Mouse (Mus musculus) forebrain, embryonic 10.5 days (tissue): ENCODE data around the gene Magi1. TPM values are rescaled to one million over a fixed set of nuclear protein-coding genes. Genes with fewer than 3 reads are reported as not detected.

ENCODE experiments used
- DNase-seq: peaks from one replicate; pipeline ENCODE4 v3.0.0-alpha.2; 2017; ENCODE audit warnings: low spot score; ENCODE audit errors: extremely low spot score
- H3K27ac ChIP-seq: fragments of 300-500 bp; sonication (generic); 2 replicates; pipeline ENCODE4 v1.5.1; 2016; ENCODE audit warnings: mild to moderate bottlenecking
- H3K27me3 ChIP-seq: fragments of 300-500 bp; sonication (generic); 2 replicates; pipeline ENCODE4 v1.6.1; 2016; ENCODE audit warnings: mild to moderate bottlenecking; ENCODE audit not compliant: poor library complexity, severe bottlenecking
- H3K36me3 ChIP-seq: fragments of 300-500 bp; sonication (generic); replicated peaks from 2 replicates; pipeline ENCODE4 v1.6.1; 2016; ENCODE audit warnings: mild to moderate bottlenecking, moderate library complexity
- H3K4me1 ChIP-seq: fragments of 300-500 bp; sonication (generic); 2 replicates; pipeline ENCODE4 v1.6.1; 2016
- H3K4me3 ChIP-seq: fragments of 300-500 bp; sonication (generic); 2 replicates; pipeline ENCODE4 v1.5.1; 2016; ENCODE audit warnings: mild to moderate bottlenecking, moderate library complexity
- H3K9me3 ChIP-seq: fragments of 300-500 bp; sonication (generic); 2 replicates; pipeline ENCODE4 v1.6.1; 2016; ENCODE audit warnings: mild to moderate bottlenecking, moderate library complexity
- WGBS: fragments of 180-500 bp; shearing (Covaris S2); methylation state at CpG from one replicate; pipeline ENCODE4 v1.1.7; 2016; 5-methylcytosine and 5-hydroxymethylcytosine counted together
- polyA plus RNA-seq: library from polyadenylated mRNA; unstranded; fragments of >200 nt; fragmentation: Nextera tagmentation; extraction: Ambion mirVana; gene quantifications from 2 replicates; pipeline ENCODE4 v1.2.1, GENCODE M21; 2016

Gene Magi1
- polyA plus RNA-seq, 1 experiment from 2014 or later: 31.0 TPM

DNA sequence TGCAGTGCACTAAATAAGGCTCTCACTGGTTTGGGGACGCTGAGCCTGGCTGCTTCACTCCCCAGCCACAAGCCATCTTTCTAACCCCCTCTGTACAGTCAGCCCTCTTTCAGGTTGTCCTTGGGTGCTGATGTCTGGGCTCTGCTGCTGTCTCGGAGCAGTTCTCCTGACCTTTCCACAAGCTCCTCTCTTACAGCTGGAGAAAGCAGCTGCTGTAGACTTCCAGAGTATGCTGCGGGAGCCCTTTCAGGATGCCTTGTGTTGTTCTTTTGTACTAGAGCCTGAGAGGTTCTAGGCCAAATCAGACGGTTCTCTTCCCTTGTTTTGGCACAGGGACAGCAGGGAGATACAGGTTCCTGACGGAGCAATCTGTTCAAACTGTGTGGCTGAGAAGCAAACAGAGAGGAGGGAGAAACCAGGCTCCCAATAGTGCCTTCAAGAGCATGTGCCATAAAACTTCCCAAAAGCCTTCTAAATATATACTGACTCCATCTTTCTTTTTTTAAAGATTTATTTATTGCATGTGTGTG lies 478.2 kb downstream of the Magi1 start:
- Histone ChIP-seq H3K36me3 (peaks cover 12% of the 10 kb centered on the region), H3K27ac (no peak overlapping the region), H3K4me3 (no peak overlapping the region), H3K4me1 (peaks cover 21% of the 10 kb centered on the region), H3K9me3 (no peaks in the 10 kb centered on the region), H3K27me3 (no peaks in the 10 kb centered on the region)
- WGBS: 89% methylated on average over 5 of the region's 5 CpGs
- no peak for DNase-seq

- Histone ChIP-seq H3K9me3 (no peaks in the 10 kb centered on the region), H3K27me3 (no peaks in the 10 kb centered on the region), H3K4me3 (no peak overlapping the region), H3K36me3 (peaks cover 12% of the 10 kb centered on the region), H3K27ac (no peak overlapping the region), H3K4me1 (peaks cover 21% of the 10 kb centered on the region)
- DNase-seq: no peak
- 75% methylated on average over 4 of the region's 4 CpGs for WGBS
These were observed 481.3 kb downstream of the Magi1 start for GRCm38 (mm10) chr6:93802390-93802789.

GRCm38 (mm10) chr6:93800465-93800864 lies 483.3 kb downstream of the Magi1 start:
- H3K36me3 ChIP-seq: peaks cover 11% of the 10 kb centered on the region
- no peak for DNase-seq
- H3K27ac ChIP-seq: no peak overlapping the region
- H3K4me1 ChIP-seq: peaks cover 18% of the 10 kb centered on the region
- H3K27me3 ChIP-seq: no peaks in the 10 kb centered on the region
- WGBS: 87% methylated on average over 4 of the region's 4 CpGs
- no peak overlapping the region for H3K4me3 ChIP-seq
- no peaks in the 10 kb centered on the region for H3K9me3 ChIP-seq

GRCm38 (mm10) chr6:93792309-93793215 lies 491.2 kb downstream of the Magi1 start:
- H3K4me1 ChIP-seq: peaks cover 9% of the 10 kb centered on the region
- H3K9me3 ChIP-seq: no peaks in the 10 kb centered on the region
- peaks cover 6% of the 10 kb centered on the region for H3K36me3 ChIP-seq
- H3K27ac ChIP-seq: no peak overlapping the region; the same call in 1 of the 2 replicates
- H3K4me3 ChIP-seq: no peak overlapping the region
- no peak for DNase-seq
- no peaks in the 10 kb centered on the region for H3K27me3 ChIP-seq
- 79% methylated on average over 10 of the region's 10 CpGs for WGBS

GRCm38 (mm10) chr6:93789721-93790120 lies 494.0 kb downstream of the Magi1 start:
- H3K4me3 ChIP-seq: no peak overlapping the region
- peaks cover 9% of the 10 kb centered on the region for H3K4me1 ChIP-seq
- no peaks in the 10 kb centered on the region for H3K27me3 ChIP-seq
- peaks cover 10% of the 10 kb centered on the region for H3K36me3 ChIP-seq
- no peaks in the 10 kb centered on the region for H3K9me3 ChIP-seq
- no peak overlapping the region for H3K27ac ChIP-seq
- no peak for DNase-seq

- Histone ChIP-seq H3K27me3 (no peaks in the 10 kb centered on the region), H3K36me3 (peaks cover 16% of the 10 kb centered on the region), H3K4me1 (no peaks in the 10 kb centered on the region), H3K4me3 (no peak overlapping the region), H3K9me3 (no peaks in the 10 kb centered on the region), H3K27ac (no peak overlapping the region)
- DNase-seq: no peak
- WGBS: 90% methylated on average over 3 of the region's 3 CpGs
These were observed 496.7 kb downstream of the Magi1 start for GRCm38 (mm10) chr6:93787042-93787441.

DNA sequence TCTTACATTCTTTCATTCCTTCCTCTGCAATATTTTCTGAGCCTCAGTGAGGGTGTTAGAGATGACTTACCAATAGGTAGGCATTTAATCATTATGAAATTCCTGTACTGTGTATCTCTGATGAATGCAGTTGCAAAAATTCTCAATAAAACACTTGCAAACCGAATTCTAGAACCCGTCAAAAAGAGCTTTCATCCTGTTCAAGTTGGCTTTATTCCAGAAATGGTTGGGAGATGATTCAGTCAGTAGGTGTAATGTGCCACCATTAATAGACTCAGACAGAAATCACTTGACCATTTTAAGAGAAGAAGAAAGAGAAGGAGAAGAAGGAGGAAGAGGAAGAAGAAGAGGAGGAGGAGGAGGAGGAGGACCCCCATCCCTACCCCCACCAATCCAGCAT lies 497.5 kb downstream of the Magi1 start:
- Histone ChIP-seq H3K27me3 (no peaks in the 10 kb centered on the region), H3K4me1 (no peaks in the 10 kb centered on the region), H3K4me3 (no peak overlapping the region), H3K36me3 (peaks cover 16% of the 10 kb centered on the region), H3K27ac (no peak overlapping the region), H3K9me3 (no peaks in the 10 kb centered on the region)
- DNase-seq: no peak
- 89% methylated on average over 2 of the region's 2 CpGs for WGBS

GRCm38 (mm10) chr6:93771081-93771480 lies 512.6 kb downstream of the Magi1 start:
- Histone ChIP-seq H3K4me3 (no peak overlapping the region), H3K27me3 (0 out of 2 replicates have a peak, but pooled peaks cover 6% of the 10 kb centered on the region), H3K27ac (no peak overlapping the region), H3K4me1 (peaks cover 32% of the 10 kb centered on the region), H3K36me3 (peaks cover 31% of the 10 kb centered on the region), H3K9me3 (peaks cover 12% of the 10 kb centered on the region; the same call in 1 of the 2 replicates)
- no peak for DNase-seq
- whole genome bisulfite sequencing: 42% methylated on average over 4 of the region's 4 CpGs

DNA sequence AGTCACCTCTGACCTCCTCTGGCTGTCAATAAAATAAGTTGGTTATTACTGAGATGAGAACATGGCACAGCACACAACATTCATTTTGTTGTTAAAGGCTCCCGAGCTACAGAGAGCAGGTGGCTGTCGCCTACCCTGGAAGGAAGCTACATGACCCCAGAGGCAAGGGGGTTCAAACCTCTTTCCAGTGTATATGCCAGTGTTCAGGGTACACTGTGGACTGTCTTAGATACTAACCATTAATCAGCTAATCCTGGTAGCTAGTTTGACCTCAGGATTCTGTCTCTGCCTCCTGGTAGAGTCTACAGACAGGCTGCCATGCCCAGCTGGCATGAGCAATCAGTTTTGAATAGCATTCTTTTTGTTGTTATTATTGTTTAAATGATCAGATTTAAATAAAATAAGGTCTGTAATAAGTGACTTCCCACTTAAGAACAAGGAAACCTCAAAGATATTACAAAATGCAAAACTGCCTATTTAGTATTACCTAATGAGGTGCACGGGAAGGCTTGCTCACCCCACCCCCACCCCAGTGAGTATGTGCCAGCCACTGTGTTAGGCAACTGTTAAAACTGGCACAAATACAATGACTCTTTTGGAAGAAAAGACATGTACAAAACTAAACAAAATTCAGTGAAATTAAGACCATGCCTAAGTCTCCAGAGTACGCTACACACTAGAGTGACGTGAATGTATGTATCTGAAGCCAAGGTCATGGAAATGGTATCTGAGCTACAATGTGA lies 513.3 kb downstream of the Magi1 start:
- 79% methylated on average over 5 of the region's 5 CpGs for WGBS
- DNase-seq: no peak
- H3K4me1 ChIP-seq: peaks cover 32% of the 10 kb centered on the region

DNA sequence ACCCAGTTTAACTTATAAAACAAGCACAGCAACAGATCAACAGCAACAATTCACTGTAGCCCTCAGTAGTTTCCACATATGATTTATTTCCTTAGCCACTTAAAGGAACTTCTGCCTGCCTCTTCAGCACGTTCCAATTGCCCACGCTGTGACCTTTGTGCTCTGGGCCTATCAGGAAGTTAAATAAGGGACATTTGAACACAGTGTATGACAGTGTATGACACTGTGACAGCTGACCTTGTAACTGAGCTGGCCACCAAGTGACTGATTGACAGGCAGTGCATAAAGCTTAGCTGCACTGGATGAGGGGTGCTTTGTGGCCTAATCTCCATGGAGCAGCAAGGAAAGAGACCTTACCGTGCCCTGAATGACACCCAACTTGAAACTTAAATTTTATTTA lies 525.6 kb downstream of the Magi1 start:
- Histone ChIP-seq H3K27ac (0 out of 2 replicates have a peak overlapping the region, but pooled peaks have one; percentile 54), H3K4me1 (peaks cover 17% of the 10 kb centered on the region), H3K36me3 (peaks cover 50% of the 10 kb centered on the region), H3K27me3 (no peaks in the 10 kb centered on the region), H3K4me3 (no peak overlapping the region), H3K9me3 (no peaks in the 10 kb centered on the region)
- DNase-seq: no peak
- 76% methylated on average over 3 of the region's 3 CpGs for WGBS

More for the DNA sequence above, 513.3 kb downstream of the Magi1 start:
- peaks cover 12% of the 10 kb centered on the region; the same call in 1 of the 2 replicates for H3K9me3 ChIP-seq
- H3K36me3 ChIP-seq: peaks cover 36% of the 10 kb centered on the region
- H3K27me3 ChIP-seq: 0 out of 2 replicates have a peak, but pooled peaks cover 6% of the 10 kb centered on the region
- H3K4me3 ChIP-seq: no peak overlapping the region
- H3K27ac ChIP-seq: no peak overlapping the region

DNA sequence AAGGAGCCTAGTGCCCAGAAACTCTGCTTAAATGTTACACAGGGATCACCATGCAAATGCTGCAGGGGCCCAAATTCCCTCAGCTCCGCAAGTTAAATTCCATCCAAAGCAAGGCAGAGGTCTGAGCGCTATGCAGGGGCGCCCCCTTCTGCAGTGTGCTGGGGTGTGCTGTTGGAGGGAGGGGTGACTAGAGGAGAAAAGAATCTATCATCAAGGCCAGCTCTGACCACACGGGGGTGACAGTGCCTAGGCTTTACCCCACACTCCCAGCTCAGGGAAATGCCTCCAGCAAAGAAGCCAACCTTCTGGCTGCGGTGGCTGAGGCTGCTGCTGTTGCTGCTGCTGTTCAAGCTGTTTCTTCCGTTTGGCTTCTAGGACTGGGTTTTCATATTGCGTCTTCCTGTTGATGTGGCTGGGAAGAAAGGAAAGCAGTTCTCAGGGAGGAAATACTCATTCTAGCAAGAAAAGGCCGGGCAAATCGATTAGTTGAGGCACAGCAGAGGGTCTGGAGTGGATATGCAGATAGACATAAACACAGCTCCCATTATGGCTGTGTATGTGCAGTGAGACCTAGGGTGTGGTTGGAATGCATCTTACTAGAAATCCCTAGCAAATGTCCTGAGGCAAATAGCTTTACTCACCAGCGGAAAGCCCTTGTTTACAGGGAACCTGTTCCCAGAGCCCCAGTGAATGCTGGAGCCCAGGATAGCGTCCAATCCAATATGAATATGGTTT lies 526.2 kb downstream of the Magi1 start:
- H3K9me3 ChIP-seq: no peaks in the 10 kb centered on the region
- 38% methylated on average over 11 of the region's 11 CpGs for WGBS
- peak; percentile 74 for DNase-seq
- peaks cover 17% of the 10 kb centered on the region for H3K4me1 ChIP-seq
- peaks cover 51% of the 10 kb centered on the region for H3K36me3 ChIP-seq
- H3K27me3 ChIP-seq: no peaks in the 10 kb centered on the region
- H3K27ac ChIP-seq: peak overlapping the region; percentile 54
- no peak overlapping the region for H3K4me3 ChIP-seq

- WGBS: 92% methylated on average over 6 of the region's 6 CpGs
- H3K27me3 ChIP-seq: no peaks in the 10 kb centered on the region
- no peak overlapping the region for H3K27ac ChIP-seq
- H3K36me3 ChIP-seq: peaks cover 73% of the 10 kb centered on the region
- H3K4me3 ChIP-seq: no peak overlapping the region
- DNase-seq: no peak
- no peaks in the 10 kb centered on the region for H3K4me1 ChIP-seq
- H3K9me3 ChIP-seq: no peaks in the 10 kb centered on the region
These were observed 540.6 kb downstream of the Magi1 start for GRCm38 (mm10) chr6:93743145-93743544.
